Mouse (Mus musculus): Measurements from ENCODE around the gene Jund.

The Jund gene

GRCm38 (mm10) chr8:70674716-70675115, 24.0 kb upstream of the Jund start:
- no peak for DNase-seq (ENCODE audit: low spot score)

GRCm38 (mm10) chr8:70675336-70675735, 23.4 kb upstream of the Jund start:
- DNase-seq (ENCODE audit: low spot score), result no peak

GRCm38 (mm10) chr8:70677451-70678080, 21.2 kb upstream of the Jund start:
- DNase-seq (ENCODE audit: low spot score), result no peak

GRCm38 (mm10) chr8:70678679-70679078, 20.1 kb upstream of the Jund start:
- no peak for DNase-seq (ENCODE audit: low spot score)

GRCm38 (mm10) chr8:70679404-70679803, 19.3 kb upstream of the Jund start:
- no peak for DNase-seq (ENCODE audit: low spot score)

GRCm38 (mm10) chr8:70680039-70680438, 18.7 kb upstream of the Jund start:
- DNase-seq (ENCODE audit: low spot score), result no peak

- DNase-seq (ENCODE audit: low spot score), result no peak
Observed at GRCm38 (mm10) chr8:70681410-70681809, 17.3 kb upstream of the Jund start.

- DNase-seq (ENCODE audit: low spot score), result no peak
Observed at GRCm38 (mm10) chr8:70682193-70682592, 16.6 kb upstream of the Jund start.

GRCm38 (mm10) chr8:70682692-70683091, 16.1 kb upstream of the Jund start:
- DNase-seq (ENCODE audit: low spot score), result no peak

GRCm38 (mm10) chr8:70684291-70684690, 14.5 kb upstream of the Jund start:
- DNase-seq (ENCODE audit: low spot score), result no peak

- peak; percentile 71 for DNase-seq (ENCODE audit: low spot score)
Observed at GRCm38 (mm10) chr8:70687576-70687975, 11.2 kb upstream of the Jund start.

- DNase-seq (ENCODE audit: low spot score), result no peak
Observed at GRCm38 (mm10) chr8:70688136-70688535, 10.6 kb upstream of the Jund start.

GRCm38 (mm10) chr8:70689892-70690390, 8.8 kb upstream of the Jund start:
- no peak for DNase-seq (ENCODE audit: low spot score)

GRCm38 (mm10) chr8:70691230-70691629, 7.5 kb upstream of the Jund start:
- no peak for DNase-seq (ENCODE audit: low spot score)

GRCm38 (mm10) chr8:70691727-70692231, 7.0 kb upstream of the Jund start:
- DNase-seq (ENCODE audit: low spot score), result no peak

GRCm38 (mm10) chr8:70693636-70694035, 5.1 kb upstream of the Jund start:
- DNase-seq (ENCODE audit: low spot score), result no peak

- DNase-seq (ENCODE audit: low spot score), result no peak
Observed at GRCm38 (mm10) chr8:70695318-70696018, 3.3 kb upstream of the Jund start.

GRCm38 (mm10) chr8:70696019-70696885, 2.5 kb upstream of the Jund start:
- DNase-seq (ENCODE audit: low spot score), result peak; percentile 70

- DNase-seq (ENCODE audit: low spot score), result no peak
Observed at GRCm38 (mm10) chr8:70696946-70697345, 1.8 kb upstream of the Jund start.

GRCm38 (mm10) chr8:70697366-70698250, 1.1 kb upstream of the Jund start:
- no peak for DNase-seq (ENCODE audit: low spot score)

GRCm38 (mm10) chr8:70699116-70699833, 526 bp downstream of the Jund start:
- no peak for DNase-seq (ENCODE audit: low spot score)

Data from ovary, postnatal 14 days (tissue).